Mouse (Mus musculus) CH12.LX (cell line): ENCODE data around the gene Fgfr2.

Experiments used
- CTCF ChIP-seq, 2 experiments: IDR thresholded peaks in 1 of 2; conservative IDR thresholded peaks in 1 of 2; 2 replicates each; pipeline ENCODE4 v1.5.1; 2011 to 2012; ENCODE audit warnings: low read depth in 2 of 2, low read length in 2 of 2, improper control_type of control experiment in 1 of 2, inconsistent platforms in 1 of 2, mild to moderate bottlenecking in 1 of 2, moderate library complexity in 1 of 2
- JUND ChIP-seq: conservative IDR thresholded peaks from 2 replicates; pipeline ENCODE4 v1.6.1; 2011; ENCODE audit warnings: low read depth, low read length, improper control_type of control experiment
- POLR2A ChIP-seq: IDR thresholded peaks from 2 replicates; pipeline ENCODE4 v1.6.1; 2011; ENCODE audit warnings: low read depth, mild to moderate bottlenecking, improper control_type of control experiment, low read length
- POLR2AphosphoS2 ChIP-seq: IDR thresholded peaks from 2 replicates; pipeline ENCODE4 v1.6.1; 2011; ENCODE audit warnings: low read depth, low read length, improper control_type of control experiment

DNA sequence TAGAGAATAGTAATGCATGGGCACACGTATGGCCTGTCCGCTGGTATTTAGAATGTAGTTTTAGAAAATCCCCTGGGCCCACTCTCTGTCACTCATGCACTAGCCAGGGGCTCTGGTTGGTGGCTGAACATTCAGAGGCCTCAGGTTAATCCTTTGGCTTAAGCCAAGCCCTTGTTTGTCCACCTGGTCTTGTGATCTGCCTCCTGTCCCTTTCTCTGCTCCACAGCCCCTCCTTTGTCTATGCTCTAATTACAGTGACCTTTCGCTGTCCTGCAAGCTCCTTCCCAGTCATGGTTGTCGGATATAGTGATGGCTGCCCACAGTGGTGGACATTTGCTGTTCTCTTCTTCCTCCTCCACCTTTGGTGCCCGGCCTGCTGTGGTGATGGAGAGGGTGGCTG is 2460.9 kb downstream of the Fgfr2 start:
- no peak for TF ChIP-seq CTCF (conservative IDR thresholded peaks at IDR 0.05 in 1 of 2, IDR thresholded peaks at IDR 0.05 in 1 of 2; ENCODE audit: low read depth in 2 of 2, low read length in 2 of 2)
- TF ChIP-seq POLR2A, result no peak
- no peak for TF ChIP-seq JUND
- TF ChIP-seq POLR2AphosphoS2, result no peak
